Mouse (Mus musculus): Measurements from ENCODE around the gene Triml1.

Triml1 gene

GRCm38 (mm10) chr8:43141386-43141785 is at the start of gene Triml1:
Triml1 (minus strand) TSS chr8:43141486.
- in situ Hi-C loops (cut with MseI, MboI) = no loop called here

- in situ Hi-C loops (cut with MseI, MboI) = loop anchor here (10.0 kb wide), 2 partner anchors 123 to 143 kb away; partner anchors contain the start of gene Zfp42 (in 1 of the 2)
Observed at GRCm38 (mm10) chr8:43182281-43182680, 41.0 kb upstream of the Triml1 start.

DNA sequence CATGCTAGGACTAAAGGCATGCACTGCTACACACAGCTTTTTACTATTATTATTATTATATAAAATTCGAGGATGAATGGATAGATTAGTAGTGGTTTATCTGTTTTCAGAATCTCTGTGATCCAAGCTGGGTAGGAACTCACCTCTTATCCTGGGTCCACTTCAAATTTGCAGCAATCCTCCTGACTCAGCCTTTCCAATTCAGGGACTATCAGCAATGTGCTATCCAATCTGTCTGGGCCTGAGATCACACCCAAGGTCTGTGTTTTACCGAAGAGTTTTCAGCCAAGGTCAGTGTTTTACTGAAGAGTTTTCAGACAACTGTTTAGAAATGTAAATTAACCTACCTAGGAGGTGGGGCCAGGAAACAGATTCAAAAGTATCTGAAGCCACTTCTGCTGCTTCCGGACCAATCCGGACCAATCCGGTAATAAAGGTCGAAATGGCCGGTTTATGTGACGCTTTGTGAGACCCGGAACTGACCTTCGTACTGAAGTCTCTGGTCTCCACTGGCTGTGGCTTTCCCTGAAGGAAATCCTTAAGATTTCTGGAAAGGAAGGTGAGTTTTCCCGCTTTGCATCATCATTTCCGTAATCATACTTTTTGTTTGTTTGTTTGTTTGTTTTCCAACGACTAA is 38.9 kb upstream of the Triml1 start, which contains the start of gene Triml2:
Gene Triml2 (plus strand): TSS at position 488 of the 637 bp plus-strand sequence.
- in situ Hi-C loops (cut with MseI, MboI) = loop anchor here (10.0 kb wide), 2 partner anchors 125 to 145 kb away; partner anchors contain the start of gene Zfp42 (in 1 of the 2)

DNA sequence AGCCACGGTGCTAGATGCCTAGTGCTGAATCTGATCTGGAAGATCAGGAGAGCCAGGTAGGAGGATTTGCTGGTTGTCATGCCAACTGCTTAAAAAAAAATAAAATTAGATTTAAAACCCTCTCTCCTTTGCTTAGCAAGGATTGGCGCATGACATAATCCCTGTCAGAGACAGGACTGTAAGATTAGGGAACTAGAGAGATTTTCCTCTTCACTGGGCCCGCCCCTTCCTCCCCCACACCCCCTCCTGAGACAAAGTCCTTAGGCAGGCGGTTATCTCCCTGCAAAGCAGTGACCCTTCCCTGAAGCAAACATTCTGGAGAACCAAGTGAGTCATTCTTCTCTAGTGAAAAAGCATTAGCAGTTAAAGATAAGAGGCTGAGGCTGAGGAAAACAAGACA is 37.9 kb upstream of the Triml1 start:
- in situ Hi-C loops (cut with MseI, MboI) = no loop called here

DNA sequence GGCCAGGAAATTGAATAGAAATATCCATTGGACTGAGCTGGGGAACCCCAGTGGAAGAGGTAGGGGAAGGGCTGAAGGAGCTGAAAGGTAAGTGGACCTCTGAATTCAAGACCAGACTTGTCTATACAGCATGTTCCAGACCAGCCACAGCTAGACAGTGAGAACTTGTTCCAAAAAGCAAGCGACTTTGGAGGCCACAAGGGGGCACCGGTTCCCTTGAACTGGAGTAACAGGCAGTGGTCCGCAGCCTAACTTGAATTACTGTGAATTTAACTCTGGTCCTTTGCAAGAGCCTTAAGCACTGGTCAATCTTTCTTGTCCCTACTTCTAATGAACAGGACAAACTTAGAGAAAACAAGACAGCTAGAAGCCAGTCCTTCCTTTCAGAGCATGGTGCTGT is 37.0 kb upstream of the Triml1 start:
- in situ Hi-C loops (cut with MseI, MboI) = no loop called here

GRCm38 (mm10) chr8:43176766-43177486 is 35.6 kb upstream of the Triml1 start:
- in situ Hi-C loops (cut with MseI, MboI) = no loop called here

- in situ Hi-C loops (cut with MseI, MboI) = no loop called here
Observed at GRCm38 (mm10) chr8:43169249-43169755, 28.0 kb upstream of the Triml1 start.

GRCm38 (mm10) chr8:43168083-43168482 is 26.8 kb upstream of the Triml1 start:
- in situ Hi-C loops (cut with MseI, MboI) = no loop called here

DNA sequence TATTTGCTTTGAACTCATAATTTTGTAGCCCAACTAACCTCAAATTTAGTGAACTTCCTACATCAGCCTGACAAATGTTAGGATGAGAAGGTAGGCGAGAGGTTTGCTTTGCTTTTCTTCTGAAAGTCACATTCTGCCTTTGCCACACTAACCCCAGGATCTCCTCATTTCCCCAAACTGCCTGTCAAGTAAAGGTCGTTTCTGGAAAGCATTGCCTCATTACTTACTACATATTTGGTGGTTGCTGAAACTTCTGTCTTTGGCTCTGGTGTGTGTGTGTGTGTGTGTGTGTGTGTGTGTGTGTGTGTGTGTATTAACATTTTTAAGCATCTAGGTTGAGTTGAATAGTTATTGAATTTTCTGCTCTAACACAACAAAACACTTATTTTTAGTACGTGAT is 23.2 kb upstream of the Triml1 start:
- in situ Hi-C loops (cut with MseI, MboI) = no loop called here

- in situ Hi-C loops (cut with MseI, MboI) = no loop called here
Observed at GRCm38 (mm10) chr8:43163255-43163654, 22.0 kb upstream of the Triml1 start.

DNA sequence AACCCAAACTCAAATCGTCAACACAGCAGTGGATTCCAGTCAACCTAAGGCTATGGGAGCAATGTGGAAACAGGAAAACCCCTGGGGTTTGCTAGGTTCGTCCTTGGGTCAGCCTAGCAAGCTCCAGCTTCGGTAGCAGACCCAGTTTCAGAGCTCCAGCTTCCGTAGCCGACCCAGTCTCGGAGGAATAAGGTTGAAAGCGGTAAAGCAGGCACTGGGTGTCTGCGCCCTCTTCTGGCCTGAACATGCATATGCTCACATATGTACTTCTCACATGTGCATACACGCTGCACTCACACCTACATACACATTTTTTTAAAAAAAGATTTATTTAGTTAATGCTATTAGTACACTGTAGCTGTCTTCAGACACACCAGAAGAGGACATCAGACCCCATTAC is 8.0 kb upstream of the Triml1 start:
- in situ Hi-C loops (cut with MseI, MboI) = no loop called here

- in situ Hi-C loops (cut with MseI, MboI) = no loop called here
Observed at GRCm38 (mm10) chr8:43111205-43111827, 30.0 kb downstream of the Triml1 start.
